Mouse (Mus musculus): ENCODE results near the gene Treh.
A peak's percentile ranks its signal among the peaks of the same experiment; 100 is the strongest.

Treh gene

GRCm38 (mm10) chr9:44734524-44735494, 61.8 kb downstream of the Treh start, which contains the start of gene Phldb1:
Gene Phldb1 (minus strand): TSS chr9:44735198.
- DNase-seq (ENCODE audit: low spot score in 2 of 2): peak; percentile 57 to 59

- no peak for DNase-seq (ENCODE audit: low spot score in 2 of 2)
Observed at GRCm38 (mm10) chr9:44735886-44736285, 62.9 kb downstream of the Treh start.
